Mouse (Mus musculus) G1E-ER4 (cell line): ENCODE results near the gene Srp9. TPM values are rescaled to one million over a fixed set of nuclear protein-coding genes. Genes with fewer than 3 reads are reported as not detected.

ENCODE experiments used
- GATA1 ChIP-seq: IDR thresholded peaks from one replicate; pipeline ENCODE4 v1.8.0; 2012; ENCODE audit warnings: low read length, inconsistent platforms
- polyA plus RNA-seq: library from polyadenylated mRNA; stranded (reverse); fragments of >175 nt; gene quantifications from 2 replicates; pipeline ENCODE4 v1.2.3, GENCODE M21; 2012

Srp9 gene
- polyA plus RNA-seq, result 37.1 and 47.7 TPM in 2 replicates

GRCm38 (mm10) chr1:182124506-182124905 lies at the start of gene Srp9:
TSS of gene Srp9 (plus strand) at chr1:182124737.
- no peak for TF ChIP-seq GATA1

- TF ChIP-seq GATA1, result no peak
These were observed 42.7 kb upstream of the Srp9 start for GRCm38 (mm10) chr1:182081744-182082419.

GRCm38 (mm10) chr1:182083459-182083858 lies 41.1 kb upstream of the Srp9 start:
- TF ChIP-seq GATA1, result no peak

GRCm38 (mm10) chr1:182086759-182087158 lies 37.8 kb upstream of the Srp9 start:
- no peak for TF ChIP-seq GATA1

GRCm38 (mm10) chr1:182087351-182087750 lies 37.2 kb upstream of the Srp9 start:
- no peak for TF ChIP-seq GATA1

- no peak for TF ChIP-seq GATA1
These were observed 36.5 kb upstream of the Srp9 start for GRCm38 (mm10) chr1:182087753-182088633.

GRCm38 (mm10) chr1:182088844-182089418 lies 35.6 kb upstream of the Srp9 start:
- no peak for TF ChIP-seq GATA1

GRCm38 (mm10) chr1:182089600-182090297 lies 34.8 kb upstream of the Srp9 start:
- TF ChIP-seq GATA1, result no peak

- no peak for TF ChIP-seq GATA1
These were observed 34.2 kb upstream of the Srp9 start for GRCm38 (mm10) chr1:182090298-182090677.

- no peak for TF ChIP-seq GATA1
These were observed 33.3 kb upstream of the Srp9 start for GRCm38 (mm10) chr1:182091261-182091660.

GRCm38 (mm10) chr1:182091746-182092412 lies 32.7 kb upstream of the Srp9 start:
- TF ChIP-seq GATA1, result no peak

GRCm38 (mm10) chr1:182092413-182092800 lies 32.1 kb upstream of the Srp9 start:
- no peak for TF ChIP-seq GATA1

- TF ChIP-seq GATA1, result no peak
These were observed 31.1 kb upstream of the Srp9 start for GRCm38 (mm10) chr1:182093407-182093806.

GRCm38 (mm10) chr1:182094473-182095136 lies 29.9 kb upstream of the Srp9 start:
- TF ChIP-seq GATA1, result no peak

GRCm38 (mm10) chr1:182095240-182095741 lies 29.2 kb upstream of the Srp9 start:
- TF ChIP-seq GATA1, result no peak
